Mouse (Mus musculus) small intestine, adult 2 months (tissue): ENCODE results near the gene Mllt6.

Source experiments
- CTCF ChIP-seq: fragments of 200-500 bp; IDR thresholded peaks from 2 replicates; pipeline ENCODE4 v1.5.1; 2012; ENCODE audit warnings: low read depth, mild to moderate bottlenecking, control low read depth, inconsistent platforms, low read length, moderate library complexity, mixed read lengths; ENCODE audit not compliant: insufficient replicate concordance, insufficient read length; ENCODE audit errors: extremely low read depth
- POLR2A ChIP-seq: fragments of 200-500 bp; IDR thresholded peaks from 2 replicates; pipeline ENCODE4 v1.6.1; 2012; ENCODE audit warnings: low read depth, mild to moderate bottlenecking, control low read depth, inconsistent platforms, low read length, moderate library complexity

GRCm38 (mm10) chr11:97670234-97671176 lies 7.3 kb downstream of the Mllt6 start:
- TF ChIP-seq POLR2A (no peak), CTCF (no peak)
